20 mouse cellular contexts compared by ENCODE assay signal in genomic region chr3:94587962-94588361, GRCm38 (mm10). TPM values are rescaled to one million over a fixed set of nuclear protein-coding genes. Genes with fewer than 3 reads are reported as not detected.
DNase-seq lines count a peak whose midpoint lies in the region; ATAC-seq lines count a peak whose summit lies in the region.
"Had no signal": no experiment of that assay in that cellular context is flagged by ENCODE, and none has a peak within 500 bp of the region (broad histone marks: within the 10 kb centered on the region; RNA-seq: fewer than 3 reads in every experiment).

No protein-coding gene starts in this region.

- peak; percentile 72 for DNase-seq in adrenal gland, adult 2 months
- DNase-seq in adrenal gland, postnatal 4 days (ENCODE audit: low spot score in 2 of 2) = no peak
- peak; percentile 34 for DNase-seq in urinary bladder, postnatal 14 days (ENCODE audit: low spot score)
- no peak for DNase-seq in urinary bladder, postnatal 10 days (ENCODE audit: low spot score)
- peak; percentile 68 for DNase-seq in lung, postnatal 36 days
- DNase-seq in left cerebral cortex, postnatal 25 days (ENCODE audit: low spot score in 2 of 2) = no peak
- DNase-seq in thymus, postnatal 10 days (ENCODE audit: low spot score in 2 of 2) = no peak
- DNase-seq: cerebellum, adult 18-20 months; heart, postnatal 4 days; kidney, adult 2 months; lung, embryonic 14.5 days; midbrain, embryonic 14.5 days had no signal

- no peak for ATAC-seq in midbrain, embryonic 16.5 days
- ATAC-seq: forebrain, embryonic 14.5 days had no signal

- H3K4me2 ChIP-seq in midbrain, embryonic 16.5 days (ENCODE audit: low read length) = no peak overlapping the region
- H3K4me2 ChIP-seq: embryonic facial prominence, embryonic 12.5 days; lung, embryonic 14.5 days; stomach, embryonic 15.5 days had no signal

- WGBS in midbrain, embryonic 16.5 days = 93% methylated on average over 5 of the region's 5 CpGs

- no peaks in the 10 kb centered on the region for H3K4me1 ChIP-seq in midbrain, embryonic 16.5 days (ENCODE audit: control insufficient read depth, insufficient read depth, low read length)
- H3K4me1 ChIP-seq: embryonic facial prominence, embryonic 12.5 days; stomach, embryonic 15.5 days had no signal

- H3K4me3 ChIP-seq in midbrain, embryonic 16.5 days (ENCODE audit: low read depth, low read length) = no peak overlapping the region
- H3K4me3 ChIP-seq: embryonic facial prominence, embryonic 12.5 days; stomach, embryonic 15.5 days had no signal

- no peaks in the 10 kb centered on the region for H3K36me3 ChIP-seq in midbrain, embryonic 16.5 days (ENCODE audit: control insufficient read depth, insufficient read depth, low read length)
- H3K36me3 ChIP-seq: embryonic facial prominence, embryonic 12.5 days; stomach, embryonic 15.5 days had no signal

- no peaks in the 10 kb centered on the region for H3K9me3 ChIP-seq in midbrain, embryonic 16.5 days (replicated peaks; ENCODE audit: control insufficient read depth, low read length, poor library complexity, severe bottlenecking)
- H3K9me3 ChIP-seq: embryonic facial prominence, embryonic 12.5 days; stomach, embryonic 15.5 days had no signal

- no peak overlapping the region for H3K27ac ChIP-seq in midbrain, embryonic 16.5 days (ENCODE audit: low read length)
- H3K27ac ChIP-seq: embryonic facial prominence, embryonic 12.5 days; stomach, embryonic 15.5 days had no signal

- H3K27me3 ChIP-seq in midbrain, embryonic 16.5 days (ENCODE audit: control insufficient read depth, insufficient read depth, low read depth, low read length) = no peaks in the 10 kb centered on the region
- H3K27me3 ChIP-seq: embryonic facial prominence, embryonic 12.5 days; stomach, embryonic 15.5 days had no signal

- H3K9ac ChIP-seq in midbrain, embryonic 16.5 days (ENCODE audit: low read depth, low read length) = no peak overlapping the region
- H3K9ac ChIP-seq: embryonic facial prominence, embryonic 12.5 days; lung, embryonic 14.5 days; stomach, embryonic 15.5 days had no signal

- intact Hi-C loops in left cerebral cortex, postnatal 25 days (cut with DNase I) = no loop called here

RNA-seq across cellular contexts. Expression of gene Snx27, which starts 5.4 kb away (rescaled TPM):
- total RNA-seq in adrenal gland, adult 2 months (2021) = 10 to 100 TPM; 40.5 to 41.9 TPM
- 5.4 and 5.6 TPM in 2 replicates for polyA plus RNA-seq in adrenal gland, adult 2 months (2012; rRNA removed)
- total RNA-seq in adrenal gland, postnatal 4 days (2021) = 10 to 100 TPM; 39.0 to 40.4 TPM
- 91.3 and 94.1 TPM in 2 replicates for polyA plus RNA-seq in midbrain, embryonic 16.5 days (2015; fragmentation: Nextera tagmentation; extraction: Ambion mirVana)
- total RNA-seq in left cerebral cortex, postnatal 25 days (2021) = 10 to 100 TPM; 95.8 to 98.3 TPM

RNA-seq across cellular contexts. Expression of gene Gm10972, which starts 55.0 kb away (rescaled TPM):
- total RNA-seq in adrenal gland, adult 2 months (2021) = not detected
- not detected in 2 replicates for polyA plus RNA-seq in adrenal gland, adult 2 months (2012; rRNA removed)
- total RNA-seq in adrenal gland, postnatal 4 days (2021) = not detected
- polyA plus RNA-seq in midbrain, embryonic 16.5 days (2015; fragmentation: Nextera tagmentation; extraction: Ambion mirVana) = not detected in 2 replicates
- total RNA-seq in left cerebral cortex, postnatal 25 days (2021) = not detected
- total RNA-seq: adrenal gland, postnatal 36 days; gastrocnemius, adult 8-10 months; heart, postnatal 4 days; layer of hippocampus, adult 18-20 months; MEL had no signal
- polyA plus RNA-seq: embryonic facial prominence, embryonic 12.5 days; forebrain, embryonic 14.5 days; kidney, adult 2 months; lung, embryonic 14.5 days; midbrain, embryonic 14.5 days; stomach, embryonic 15.5 days had no signal

Comparison
In these comparisons a context has a peak if more than half of its experiments do, and no peak if none do; other contexts are left out.
1. DNase-seq: peak in adrenal gland, adult 2 months (single experiment), urinary bladder, postnatal 14 days (single experiment) and lung, postnatal 36 days (single experiment); none in adrenal gland, postnatal 4 days (0 of 2), urinary bladder, postnatal 10 days (single experiment), left cerebral cortex, postnatal 25 days (0 of 2) and thymus, postnatal 10 days (0 of 2).